Mouse (Mus musculus) embryonic facial prominence, embryonic 14.5 days (tissue): ENCODE measurements around the gene Vav1. TPM values are rescaled to one million over a fixed set of nuclear protein-coding genes. Genes with fewer than 3 reads are reported as not detected.
"Not testable (repeated sequence)": the region's sequence is repeated elsewhere in the genome, so short reads cannot be mapped to it uniquely, and the experiment has no call there.

ENCODE experiments used
- ATAC-seq: fragments of 200-750 bp; cut with Nextera tagmentation; 2 replicates; pipeline ENCODE4 v1.8.0; 2017; ENCODE audit warnings: low read depth, moderate number of reproducible peaks, moderate TSS enrichment
- DNase-seq: peaks from one replicate; pipeline ENCODE4 v3.0.0-alpha.2; 2015; ENCODE audit warnings: low spot score
- H3K27ac ChIP-seq: fragments of 300-500 bp; sonication (generic); replicated peaks from 2 replicates; pipeline ENCODE4 v1.5.1; 2014; ENCODE audit warnings: low read depth, mild to moderate bottlenecking, low read length, moderate library complexity
- H3K27me3 ChIP-seq: fragments of 300-500 bp; sonication (generic); replicated peaks from 2 replicates; pipeline ENCODE4 v1.6.1; 2014; ENCODE audit warnings: low read length; ENCODE audit not compliant: control insufficient read depth, insufficient read depth
- H3K36me3 ChIP-seq: fragments of 300-500 bp; sonication (generic); 2 replicates; pipeline ENCODE4 v1.6.1; 2014; ENCODE audit warnings: low read length, mixed read lengths; ENCODE audit not compliant: control insufficient read depth, insufficient read depth
- H3K4me1 ChIP-seq: fragments of 300-500 bp; sonication (generic); 2 replicates; pipeline ENCODE4 v1.6.1; 2014; ENCODE audit warnings: antibody characterized with exemption, low read length; ENCODE audit not compliant: control insufficient read depth, insufficient read depth
- H3K4me2 ChIP-seq: fragments of 300-500 bp; sonication (generic); 2 replicates; pipeline ENCODE4 v1.6.1; 2014; ENCODE audit warnings: low read depth, mild to moderate bottlenecking, low read length, moderate library complexity, mixed read lengths
- H3K4me3 ChIP-seq: fragments of 300-500 bp; sonication (generic); 2 replicates; pipeline ENCODE4 v1.5.1; 2014; ENCODE audit warnings: low read depth, mild to moderate bottlenecking, low read length
- H3K9ac ChIP-seq: fragments of 300-500 bp; sonication (generic); 2 replicates; pipeline ENCODE4 v1.6.1; 2014; ENCODE audit warnings: low read depth, mild to moderate bottlenecking, low read length, moderate library complexity, mixed read lengths
- H3K9me3 ChIP-seq: fragments of 300-500 bp; sonication (generic); 2 replicates; pipeline ENCODE4 v1.6.1; 2016; ENCODE audit warnings: low read length; ENCODE audit not compliant: control insufficient read depth
- WGBS: fragments of 180-500 bp; shearing (Covaris S2); extraction: QIAGEN DNeasy Blood & Tissue Kit; methylation state at CpG from one replicate; pipeline ENCODE4 v1.1.7; 2014; 5-methylcytosine and 5-hydroxymethylcytosine counted together
- polyA plus RNA-seq: library from polyadenylated mRNA; unstranded; fragments of >200 nt; fragmentation: Nextera tagmentation; extraction: Ambion mirVana; gene quantifications from 2 replicates; pipeline ENCODE4 v1.2.1, GENCODE M21; 2014

The Vav1 gene
- polyA plus RNA-seq, 1 experiment from 2014 or later = 4.0 TPM

GRCm38 (mm10) chr17:57334001-57334760 is 55.3 kb downstream of the Vav1 start:
- Histone ChIP-seq H3K4me3 (no peak overlapping the region), H3K4me2 (0 out of 2 replicates have a peak overlapping the region, but pooled peaks have one; percentile 15)
- no peak for DNase-seq

GRCm38 (mm10) chr17:57334761-57335150 is 55.9 kb downstream of the Vav1 start:
- H3K9ac ChIP-seq = no peak overlapping the region
- no peaks in the 10 kb centered on the region for H3K27me3 ChIP-seq
- H3K4me1 ChIP-seq = no peaks in the 10 kb centered on the region
- H3K4me3 ChIP-seq = no peak overlapping the region
- no peaks in the 10 kb centered on the region for H3K36me3 ChIP-seq
- H3K9me3 ChIP-seq = no peaks in the 10 kb centered on the region
- WGBS = 7% methylated on average over 16 of the region's 16 CpGs
- ATAC-seq = peak; percentile 63; the same call in 1 of the 2 replicates
- DNase-seq = peak; percentile 75
- no peak overlapping the region for H3K27ac ChIP-seq
- H3K4me2 ChIP-seq = 0 out of 2 replicates have a peak overlapping the region, but pooled peaks have one; percentile 15

More at GRCm38 (mm10) chr17:57334001-57334760, 55.3 kb downstream of the Vav1 start:
- 65% methylated on average over 9 of the region's 9 CpGs for WGBS
- Histone ChIP-seq H3K36me3 (no peaks in the 10 kb centered on the region), H3K9me3 (no peaks in the 10 kb centered on the region), H3K27ac (no peak overlapping the region), H3K9ac (no peak overlapping the region), H3K27me3 (no peaks in the 10 kb centered on the region), H3K4me1 (no peaks in the 10 kb centered on the region)
- no peak for ATAC-seq

DNA sequence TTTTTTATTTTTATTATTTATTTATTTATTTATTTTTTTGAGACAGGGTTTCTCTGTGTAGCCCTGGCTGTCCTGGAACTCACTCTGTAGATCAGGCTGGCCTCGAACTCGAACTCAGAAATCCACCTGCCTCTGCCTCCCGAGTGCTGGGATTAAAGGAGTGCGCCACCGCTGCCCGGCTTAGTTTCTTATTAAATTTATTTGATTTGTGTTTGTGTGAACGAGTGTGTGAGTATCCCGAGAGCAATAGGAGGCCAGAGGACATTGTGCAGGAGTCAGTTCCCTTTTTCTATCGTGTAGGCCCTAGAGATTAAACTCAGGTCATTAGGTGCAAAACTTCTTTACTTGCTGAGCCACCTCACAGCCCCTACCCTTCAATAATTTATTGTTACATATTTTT is 56.3 kb downstream of the Vav1 start:
- not testable (repeated sequence) for DNase-seq, H3K4me1 ChIP-seq, H3K4me2 ChIP-seq, H3K27me3 ChIP-seq, H3K4me3 ChIP-seq, H3K36me3 ChIP-seq, H3K9me3 ChIP-seq, H3K27ac ChIP-seq, H3K9ac ChIP-seq, ATAC-seq
- 68% methylated on average over 9 of the region's 9 CpGs for WGBS

DNA sequence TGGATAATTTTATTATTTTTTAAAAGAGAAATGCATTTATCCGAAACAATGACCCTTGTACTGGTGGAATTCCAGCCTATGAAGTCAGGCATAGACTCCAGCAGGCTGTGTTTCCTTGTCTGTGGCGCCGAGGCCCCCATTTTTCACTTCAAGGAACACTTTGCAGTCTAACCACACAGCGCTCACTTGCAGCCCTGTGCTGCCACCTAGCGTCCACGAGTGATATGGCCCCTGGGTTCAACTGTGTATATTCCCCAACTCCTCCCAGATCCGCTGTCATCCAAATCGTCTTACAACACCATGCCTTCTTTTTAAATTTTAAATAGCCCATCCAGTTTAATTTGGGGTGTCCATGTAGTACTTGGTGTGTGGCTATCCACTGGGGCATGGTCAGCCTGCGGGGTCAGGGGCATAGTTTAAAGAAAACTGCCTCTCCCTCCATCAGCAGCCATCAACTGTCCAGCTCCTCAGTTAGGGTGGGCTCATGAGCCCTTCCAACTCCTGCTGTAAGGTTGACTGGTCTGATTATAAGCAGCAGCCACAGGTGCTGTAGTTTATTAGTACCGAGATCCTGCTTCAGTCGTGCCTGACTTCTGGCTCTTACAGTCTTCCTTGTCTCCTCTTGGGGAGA is 56.9 kb downstream of the Vav1 start:
- no peaks in the 10 kb centered on the region for H3K9me3 ChIP-seq
- no peak overlapping the region for H3K4me3 ChIP-seq
- ATAC-seq (peak; percentile 91), DNase-seq (peak; percentile 89)
- no peak overlapping the region for H3K27ac ChIP-seq
- H3K36me3 ChIP-seq = no peaks in the 10 kb centered on the region
- WGBS = 8% methylated on average over 11 of the region's 11 CpGs
- H3K9ac ChIP-seq = peak overlapping the region; percentile 10; the same call in 1 of the 2 replicates
- H3K27me3 ChIP-seq = no peaks in the 10 kb centered on the region
- no peaks in the 10 kb centered on the region for H3K4me1 ChIP-seq
- no peak overlapping the region for H3K4me2 ChIP-seq

- H3K4me2 ChIP-seq = no peak overlapping the region
- H3K9me3 ChIP-seq = no peaks in the 10 kb centered on the region
- ATAC-seq (no peak), DNase-seq (no peak)
- H3K4me1 ChIP-seq = no peaks in the 10 kb centered on the region
- no peaks in the 10 kb centered on the region for H3K36me3 ChIP-seq
- 87% methylated on average over 10 of the region's 10 CpGs for WGBS
- H3K27ac ChIP-seq = no peak overlapping the region
- H3K9ac ChIP-seq = no peak overlapping the region
- H3K27me3 ChIP-seq = no peaks in the 10 kb centered on the region
- no peak overlapping the region for H3K4me3 ChIP-seq
Measured at GRCm38 (mm10) chr17:57337996-57338395, 59.1 kb downstream of the Vav1 start.

DNA sequence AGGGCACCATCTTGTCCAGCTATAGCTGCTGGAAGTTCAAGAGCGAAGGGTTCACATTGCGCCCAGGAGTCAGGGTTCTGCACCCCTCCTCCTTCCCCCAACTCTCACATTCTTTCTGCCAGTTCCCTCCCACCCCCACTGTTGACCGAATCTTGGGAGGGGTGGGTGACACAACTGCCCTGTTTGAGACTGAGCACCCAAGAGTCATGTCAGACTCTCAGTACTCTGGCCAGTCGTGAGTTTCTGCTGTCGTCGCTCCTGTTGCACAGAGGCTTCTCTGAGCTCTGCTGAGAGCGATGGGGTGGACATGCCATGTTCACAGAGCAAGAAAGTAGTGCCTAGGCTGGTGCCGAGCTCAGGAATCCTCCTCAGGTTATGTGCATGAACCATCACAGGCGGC is 60.4 kb downstream of the Vav1 start:
- DNase-seq = no peak
- H3K27ac ChIP-seq = no peak overlapping the region
- 71% methylated on average over 9 of the region's 9 CpGs for WGBS
- no peaks in the 10 kb centered on the region for H3K36me3 ChIP-seq
- H3K4me3 ChIP-seq = no peak overlapping the region
- ATAC-seq = no peak
- no peak overlapping the region for H3K9ac ChIP-seq
- no peaks in the 10 kb centered on the region for H3K27me3 ChIP-seq
- no peaks in the 10 kb centered on the region for H3K4me1 ChIP-seq
- H3K4me2 ChIP-seq = no peak overlapping the region
- no peaks in the 10 kb centered on the region for H3K9me3 ChIP-seq

- whole genome bisulfite sequencing = 75% methylated on average over 4 of the region's 4 CpGs
- ATAC-seq = no peak
- DNase-seq = no peak
Measured at GRCm38 (mm10) chr17:57341568-57341967, 62.7 kb downstream of the Vav1 start.

GRCm38 (mm10) chr17:57344029-57344707 is 65.3 kb downstream of the Vav1 start:
- Histone ChIP-seq H3K4me2 (no peak overlapping the region), H3K9me3 (no peaks in the 10 kb centered on the region), H3K36me3 (no peaks in the 10 kb centered on the region), H3K4me1 (no peaks in the 10 kb centered on the region), H3K27ac (no peak overlapping the region), H3K4me3 (no peak overlapping the region), H3K9ac (no peak overlapping the region), H3K27me3 (no peaks in the 10 kb centered on the region)
- 72% methylated on average over 2 of the region's 2 CpGs for WGBS
- no peak for DNase-seq
- no peak for ATAC-seq

More at GRCm38 (mm10) chr17:57341568-57341967, 62.7 kb downstream of the Vav1 start:
- H3K4me2 ChIP-seq = no peak overlapping the region
- H3K4me1 ChIP-seq = no peaks in the 10 kb centered on the region
- H3K36me3 ChIP-seq = no peaks in the 10 kb centered on the region
- no peaks in the 10 kb centered on the region for H3K27me3 ChIP-seq
- no peak overlapping the region for H3K27ac ChIP-seq
- H3K4me3 ChIP-seq = no peak overlapping the region
- H3K9ac ChIP-seq = no peak overlapping the region
- H3K9me3 ChIP-seq = no peaks in the 10 kb centered on the region
